Mouse (Mus musculus) urinary bladder, postnatal 10 days (tissue): ENCODE measurements around the gene Eif5a.
"Not testable (repeated sequence)": the region's sequence is repeated elsewhere in the genome, so short reads cannot be mapped to it uniquely, and the experiment has no call there.

Source experiments
- DNase-seq: peaks from one replicate; pipeline ENCODE4 v3.0.0; 2022; ENCODE audit warnings: low spot score

Eif5a gene

GRCm38 (mm10) chr11:69921114-69922011 lies at the start of gene Eif5a:
Eif5a (minus strand) TSS chr11:69921958.
- peak; percentile 100 for DNase-seq

- DNase-seq, result no peak
Observed at GRCm38 (mm10) chr11:69970775-69971174, 49.0 kb upstream of the Eif5a start.

GRCm38 (mm10) chr11:69970222-69970621 lies 48.5 kb upstream of the Eif5a start:
- no peak for DNase-seq

GRCm38 (mm10) chr11:69968793-69969192 lies 47.0 kb upstream of the Eif5a start:
- DNase-seq, result no peak

GRCm38 (mm10) chr11:69966860-69967517 lies 45.2 kb upstream of the Eif5a start:
- no peak for DNase-seq

GRCm38 (mm10) chr11:69966006-69966859 lies 44.5 kb upstream of the Eif5a start:
- DNase-seq, result no peak

- DNase-seq, result no peak
Observed at GRCm38 (mm10) chr11:69965271-69966005, 43.7 kb upstream of the Eif5a start.

GRCm38 (mm10) chr11:69964650-69965270 lies 43.0 kb upstream of the Eif5a start, which contains the start of gene Cldn7:
Cldn7 (plus strand) TSS chr11:69964779.
- DNase-seq, result no peak

GRCm38 (mm10) chr11:69961841-69962240 lies 40.1 kb upstream of the Eif5a start:
- DNase-seq, result no peak

GRCm38 (mm10) chr11:69960616-69961015 lies 38.9 kb upstream of the Eif5a start:
- no peak for DNase-seq

GRCm38 (mm10) chr11:69956218-69956617 lies 34.5 kb upstream of the Eif5a start:
- DNase-seq, result no peak

GRCm38 (mm10) chr11:69955618-69956017 lies 33.9 kb upstream of the Eif5a start:
- not testable (repeated sequence) for DNase-seq

GRCm38 (mm10) chr11:69953267-69953915 lies 31.6 kb upstream of the Eif5a start:
- DNase-seq, result no peak

GRCm38 (mm10) chr11:69952274-69952673 lies 30.5 kb upstream of the Eif5a start:
- no peak for DNase-seq

- no peak for DNase-seq
Observed at GRCm38 (mm10) chr11:69950807-69951459, 29.2 kb upstream of the Eif5a start.

GRCm38 (mm10) chr11:69948763-69949150 lies 27.0 kb upstream of the Eif5a start:
- peak; percentile 55 for DNase-seq

GRCm38 (mm10) chr11:69948066-69948762 lies 26.5 kb upstream of the Eif5a start, which contains the start of gene Slc2a4:
Slc2a4 (minus strand) TSS chr11:69948188.
- DNase-seq, result peak; percentile 82

GRCm38 (mm10) chr11:69947337-69948065 lies 25.7 kb upstream of the Eif5a start:
- DNase-seq, result no peak
